Mouse (Mus musculus): Measurements from ENCODE around the gene Fgfr1op. TPM values are rescaled to one million over a fixed set of nuclear protein-coding genes. Genes with fewer than 3 reads are reported as not detected.
"Not testable (repeated sequence)": the region's sequence is repeated elsewhere in the genome, so short reads cannot be mapped to it uniquely, and the experiment has no call there.

Gene Fgfr1op
- 10 to 100 TPM; 14.6 to 15.6 TPM for total RNA-seq (2021)

DNA sequence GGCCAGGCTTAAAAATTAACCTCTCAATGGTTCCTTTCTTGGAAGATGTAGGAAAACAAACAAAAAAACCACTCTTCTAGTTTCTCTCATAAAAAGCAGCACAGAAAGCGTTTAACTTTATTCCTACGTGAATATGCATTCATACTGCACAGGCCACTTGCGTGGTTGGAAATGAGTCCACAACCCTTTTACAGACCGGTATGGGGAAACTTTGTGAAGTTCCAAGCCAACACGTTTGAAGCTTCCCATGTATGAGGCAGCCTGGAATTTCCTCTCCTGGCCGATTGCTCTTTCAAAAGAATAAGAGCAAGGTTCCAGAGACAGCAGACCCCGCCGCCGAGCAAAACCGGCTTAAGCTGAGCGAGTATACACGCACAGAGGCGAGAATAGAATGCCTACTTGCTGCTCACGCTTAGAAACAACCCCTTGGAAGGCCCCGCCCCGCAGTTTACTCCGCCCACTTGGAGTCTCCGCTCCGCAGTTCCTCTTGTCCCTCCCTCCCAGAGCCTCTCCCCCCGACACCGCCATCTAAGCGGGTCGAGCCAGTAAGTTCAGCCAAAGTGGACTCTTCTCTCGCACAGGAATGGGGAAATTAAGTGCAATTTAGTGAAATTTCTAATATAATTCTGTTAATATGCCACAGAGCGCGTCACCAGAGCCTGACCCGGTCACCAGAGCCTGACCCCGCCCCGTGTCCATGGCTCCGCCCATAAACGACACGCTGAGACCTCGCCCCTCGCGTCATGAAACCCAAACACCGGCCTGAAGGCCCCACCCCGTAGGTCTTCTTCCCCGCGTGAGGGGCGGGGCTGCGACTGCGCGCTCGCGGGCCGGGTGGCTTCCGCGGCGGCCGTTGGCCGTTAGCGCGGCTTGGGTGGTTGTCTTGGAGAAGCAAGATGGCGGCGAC is at the start of gene Fgfr1op:
Gene Fgfr1op, plus strand, starts transcription at position 801 of the 907 bp plus-strand sequence.
- intact Hi-C loops (cut with DNase I): not testable (repeated sequence)
- DNase-seq: peak; percentile 84

DNA sequence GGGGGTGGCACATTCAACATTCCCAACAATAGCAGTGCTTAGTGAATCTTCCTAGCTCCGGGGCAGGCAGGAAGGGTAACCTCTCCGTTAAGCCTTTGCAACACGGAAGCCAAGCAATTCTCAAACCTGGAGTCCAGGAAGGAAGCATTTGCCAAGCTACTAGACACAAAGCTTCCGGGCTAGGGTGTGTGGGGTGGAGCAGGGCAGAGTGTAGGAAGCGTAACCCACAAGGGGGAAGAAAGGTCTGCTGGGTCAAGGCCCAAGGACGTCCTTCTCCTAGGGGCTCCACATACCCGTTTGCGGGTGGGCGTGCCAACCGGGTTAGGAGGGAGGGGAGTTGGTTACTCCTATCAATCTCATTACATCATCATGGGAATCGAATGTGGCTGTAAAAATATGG is 48.9 kb upstream of the Fgfr1op start:
- DNase-seq; intact Hi-C loops (cut with DNase I): not testable (repeated sequence)

GRCm38 (mm10) chr17:8116928-8117327 is 48.4 kb upstream of the Fgfr1op start:
- intact Hi-C loops (cut with DNase I); DNase-seq: not testable (repeated sequence)

- DNase-seq; intact Hi-C loops (cut with DNase I): not testable (repeated sequence)
These were observed 42.3 kb upstream of the Fgfr1op start for GRCm38 (mm10) chr17:8122974-8123373.

- intact Hi-C loops (cut with DNase I); DNase-seq: not testable (repeated sequence)
These were observed 40.7 kb upstream of the Fgfr1op start for GRCm38 (mm10) chr17:8124586-8124985.

- intact Hi-C loops (cut with DNase I); DNase-seq: not testable (repeated sequence)
These were observed 36.8 kb upstream of the Fgfr1op start for GRCm38 (mm10) chr17:8128326-8128993.

- intact Hi-C loops (cut with DNase I); DNase-seq: not testable (repeated sequence)
These were observed 35.7 kb upstream of the Fgfr1op start for GRCm38 (mm10) chr17:8129578-8129977.

- DNase-seq; intact Hi-C loops (cut with DNase I): not testable (repeated sequence)
These were observed 34.5 kb upstream of the Fgfr1op start for GRCm38 (mm10) chr17:8130849-8131248.

DNA sequence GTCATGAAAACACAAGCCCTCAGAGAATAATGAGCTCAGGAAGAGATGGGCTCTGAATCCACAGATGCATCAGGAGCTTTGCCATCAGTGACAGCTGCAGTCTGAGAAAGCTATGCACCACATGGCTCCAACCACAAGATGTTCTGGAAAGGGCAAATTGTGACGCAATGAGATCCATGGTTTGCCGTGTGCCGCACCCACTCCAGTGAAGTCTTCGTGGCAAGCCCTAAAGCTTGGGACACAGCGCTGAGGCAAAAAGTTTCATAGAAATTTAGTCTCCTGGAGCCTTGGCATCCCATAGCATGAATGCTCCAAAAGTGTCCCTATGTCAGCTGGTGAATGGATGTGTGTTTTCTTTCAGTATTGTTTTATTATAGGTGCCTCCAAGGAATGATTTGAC is 27.2 kb upstream of the Fgfr1op start:
- intact Hi-C loops (cut with DNase I); DNase-seq: not testable (repeated sequence)

GRCm38 (mm10) chr17:8140210-8140609 is 25.1 kb upstream of the Fgfr1op start:
- intact Hi-C loops (cut with DNase I); DNase-seq: not testable (repeated sequence)

DNA sequence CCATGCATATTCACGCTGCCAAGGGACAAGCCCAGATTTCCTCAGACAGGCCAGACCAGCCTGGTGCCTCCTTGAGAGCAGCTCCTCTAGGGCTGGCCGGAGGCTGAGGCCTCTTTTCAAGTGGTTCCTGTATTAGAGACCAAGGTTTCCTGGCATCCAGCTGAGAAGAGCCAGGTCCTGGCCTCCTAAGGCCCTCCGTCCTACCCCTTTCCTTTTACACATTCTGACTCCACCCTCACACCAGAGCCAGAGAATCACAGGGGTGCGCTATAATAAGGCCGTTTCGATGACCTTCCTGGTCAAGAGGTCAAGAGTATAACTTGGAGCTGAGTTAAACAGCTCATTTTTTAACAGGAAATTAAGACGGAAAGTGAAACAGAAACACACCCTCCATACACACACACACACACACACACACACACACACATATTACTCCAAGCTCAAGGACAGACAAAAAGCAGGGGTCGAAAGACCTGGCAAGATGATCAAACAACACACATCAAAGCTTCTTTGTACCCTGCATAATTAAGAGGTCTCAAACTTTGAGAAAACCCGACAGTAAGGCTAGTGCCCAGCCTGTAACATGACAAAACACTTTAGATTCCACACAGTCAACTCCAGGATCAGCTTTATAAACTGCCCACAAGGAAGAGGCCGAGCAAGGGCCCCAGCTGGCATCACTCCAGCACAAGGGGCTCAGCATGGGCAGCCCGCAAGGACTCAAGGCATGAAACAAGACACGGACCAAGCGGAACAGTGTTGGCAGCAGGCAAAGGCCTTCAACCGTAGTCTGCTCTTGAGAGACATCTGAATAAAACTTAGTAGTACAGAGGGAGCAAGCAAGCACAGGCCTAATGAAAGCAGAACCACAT is 21.3 kb upstream of the Fgfr1op start:
- DNase-seq: peak; percentile 53 to 54

GRCm38 (mm10) chr17:8146931-8147330 is 18.4 kb upstream of the Fgfr1op start:
- peak in 1 of 2 experiments; percentile 22 for DNase-seq
- intact Hi-C loops (cut with DNase I): not testable (repeated sequence)

More for the DNA sequence above, 21.3 kb upstream of the Fgfr1op start:
- intact Hi-C loops (cut with DNase I): not testable (repeated sequence)

DNA sequence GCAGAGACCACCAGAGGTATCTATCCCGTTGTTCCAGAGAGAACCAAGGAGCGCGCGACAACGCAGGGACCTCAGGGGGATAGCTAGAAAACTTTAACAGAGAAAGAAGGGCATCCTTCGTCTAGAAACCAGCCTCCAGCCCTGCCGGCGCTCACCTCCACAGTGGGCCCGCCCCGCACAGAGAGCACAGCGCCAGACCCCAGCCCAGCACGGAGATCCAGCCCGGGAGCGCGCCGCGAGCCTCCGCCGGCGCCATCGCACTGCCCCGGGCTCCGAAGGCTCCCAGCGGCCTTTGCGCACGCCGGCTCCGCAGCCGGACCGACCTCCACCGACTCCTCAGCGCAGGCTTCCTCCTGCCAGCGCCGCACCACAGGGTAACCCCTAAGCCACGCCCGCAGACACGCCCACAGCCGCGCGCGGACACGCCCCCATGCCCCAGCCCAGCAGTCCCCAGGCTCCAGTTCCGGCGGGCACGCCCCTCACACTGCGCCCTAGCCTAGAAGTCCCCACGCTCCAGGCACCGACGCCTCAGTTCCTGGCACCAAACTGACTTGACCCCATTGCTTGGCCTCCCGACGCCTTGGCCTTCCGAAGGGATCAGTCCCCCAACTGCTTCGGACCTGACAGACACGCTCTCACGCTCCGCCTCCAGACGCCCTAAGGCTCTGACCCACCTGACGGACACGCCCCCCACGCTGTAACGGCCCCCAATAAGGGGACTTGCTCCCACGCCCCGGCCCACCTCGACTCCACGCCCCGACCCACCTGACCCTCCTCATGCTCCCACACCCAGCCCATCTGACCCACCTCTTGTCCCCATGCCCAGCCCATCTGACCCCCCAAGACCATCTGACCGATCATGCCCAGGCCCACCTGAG is 17.6 kb upstream of the Fgfr1op start, which contains the start of the genes Gm49673 and Rnaset2a:
Gene Gm49673, minus strand, starts transcription at position 350 of the 878 bp plus-strand sequence.
Gene Rnaset2a, minus strand, starts transcription at position 659 of the 878 bp plus-strand sequence.
- peak; percentile 38 to 48 for DNase-seq
- intact Hi-C loops (cut with DNase I): not testable (repeated sequence)

GRCm38 (mm10) chr17:8155010-8155409 is 10.3 kb upstream of the Fgfr1op start:
- intact Hi-C loops (cut with DNase I); DNase-seq: not testable (repeated sequence)

DNA sequence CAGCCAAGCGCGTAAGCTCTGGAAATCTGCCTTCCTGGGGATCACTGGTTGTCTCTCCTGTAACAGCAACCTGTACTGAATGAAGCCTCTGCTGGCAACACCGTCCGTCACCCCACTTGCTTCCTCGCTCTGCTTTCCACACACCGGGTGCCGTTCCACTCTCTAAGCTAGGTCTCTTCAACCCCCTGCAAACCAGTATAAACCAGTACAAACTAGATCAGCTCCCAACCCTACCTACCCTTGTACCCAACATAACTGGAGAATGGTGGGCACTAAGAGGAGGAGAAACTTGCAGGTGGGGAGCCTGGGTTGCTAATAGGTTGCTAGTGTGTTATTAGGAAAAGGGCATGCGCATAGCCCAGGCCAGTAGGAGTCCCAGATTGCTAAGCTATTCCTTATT is 9.3 kb upstream of the Fgfr1op start:
- intact Hi-C loops (cut with DNase I); DNase-seq: not testable (repeated sequence)

DNA sequence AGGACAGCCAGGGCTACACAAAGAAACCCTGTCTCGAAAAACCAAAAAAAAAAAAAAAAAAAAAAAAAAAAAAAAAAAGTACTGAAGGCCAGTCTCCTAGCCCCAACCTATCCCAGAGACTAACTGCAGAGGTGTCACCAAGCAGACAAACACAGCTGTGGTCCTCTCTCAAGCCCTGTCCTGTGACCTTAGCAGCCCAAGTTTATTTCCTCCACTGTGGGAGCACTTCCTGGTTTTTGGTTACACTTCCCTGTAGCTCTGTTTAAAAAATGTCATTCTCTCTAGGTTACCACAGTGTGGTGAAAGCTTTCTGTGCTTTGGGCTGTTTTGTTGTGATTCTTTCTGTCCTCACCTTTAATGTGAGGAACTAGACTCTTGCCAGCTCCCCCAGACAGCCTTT is 6.7 kb upstream of the Fgfr1op start:
- DNase-seq; intact Hi-C loops (cut with DNase I): not testable (repeated sequence)

- DNase-seq: peak; percentile 53 to 57
These were observed 4.3 kb upstream of the Fgfr1op start for GRCm38 (mm10) chr17:8160969-8161368.

DNA sequence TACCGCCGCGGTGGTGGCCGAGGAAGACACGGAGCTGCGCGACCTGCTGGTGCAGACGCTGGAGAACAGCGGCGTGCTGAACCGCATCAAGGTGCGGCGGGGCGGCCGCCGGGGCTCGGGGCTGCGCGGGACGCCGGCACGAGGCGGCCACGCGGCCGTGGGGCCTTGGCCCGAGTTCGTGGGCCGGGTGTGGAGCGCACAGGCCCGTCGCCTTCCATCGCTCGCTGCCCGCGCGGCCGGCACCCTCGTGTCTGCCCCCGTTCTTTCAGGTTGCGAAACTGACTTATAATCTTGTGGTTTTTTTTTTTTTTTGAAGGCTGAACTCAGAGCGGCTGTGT is 276 bp downstream of the Fgfr1op start:
- intact Hi-C loops (cut with DNase I): not testable (repeated sequence)
- DNase-seq: peak; percentile 55 to 63

More at GRCm38 (mm10) chr17:8160969-8161368, 4.3 kb upstream of the Fgfr1op start:
- intact Hi-C loops (cut with DNase I): not testable (repeated sequence)

DNA sequence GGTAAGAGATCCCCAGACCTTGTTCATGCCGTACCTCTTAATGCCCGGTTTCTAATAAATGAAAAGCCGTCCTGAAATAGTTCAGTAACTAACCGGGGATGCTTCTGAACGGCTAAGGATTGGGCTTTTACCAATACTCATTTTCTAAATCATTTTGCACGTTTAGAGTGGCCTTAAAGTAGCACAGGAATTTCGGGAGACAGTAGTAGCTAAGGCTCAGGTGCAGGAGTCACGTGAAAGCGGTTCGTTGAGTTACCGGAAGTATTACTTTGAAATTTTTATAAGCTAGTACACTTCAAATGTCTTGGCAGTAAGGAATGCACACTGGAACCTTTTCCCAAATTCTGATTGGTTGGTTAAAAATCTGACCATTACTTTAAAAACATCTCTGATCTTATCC is 676 bp downstream of the Fgfr1op start:
- intact Hi-C loops (cut with DNase I); DNase-seq: not testable (repeated sequence)
